Mouse (Mus musculus): ENCODE measurements around the gene Gm33543. TPM values are rescaled to one million over a fixed set of nuclear protein-coding genes. Genes with fewer than 3 reads are reported as not detected.

Gm33543 gene
- total RNA-seq, 2 experiments from 2014 or later, result not detected

DNA sequence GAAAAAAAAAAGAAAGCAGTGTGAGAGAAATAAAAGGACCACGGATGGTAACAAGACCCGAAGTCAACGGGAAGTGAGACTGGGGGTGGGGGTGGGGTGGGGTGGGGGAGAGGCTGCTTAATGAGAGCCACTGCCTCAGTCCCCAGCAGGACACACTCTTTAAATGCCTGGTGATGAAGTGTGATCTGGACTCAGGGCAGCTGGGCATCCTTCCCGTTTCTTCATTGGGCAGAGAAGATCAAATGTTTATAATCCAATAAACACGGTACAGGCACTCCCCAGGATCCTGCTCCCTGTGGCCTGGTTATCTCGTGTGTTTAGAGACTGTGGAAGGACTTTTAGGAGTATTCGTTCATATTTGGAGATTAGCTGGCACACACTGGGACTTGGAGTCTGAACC, 57.9 kb downstream of the Gm33543 start:
- DNase-seq (ENCODE audit: low spot score in 2 of 2), result no peak
- intact Hi-C loops (cut with DNase I), result loop anchor here (5.0 kb wide), 1 partner anchor 78 kb away; no protein-coding TSS in a partner anchor

DNA sequence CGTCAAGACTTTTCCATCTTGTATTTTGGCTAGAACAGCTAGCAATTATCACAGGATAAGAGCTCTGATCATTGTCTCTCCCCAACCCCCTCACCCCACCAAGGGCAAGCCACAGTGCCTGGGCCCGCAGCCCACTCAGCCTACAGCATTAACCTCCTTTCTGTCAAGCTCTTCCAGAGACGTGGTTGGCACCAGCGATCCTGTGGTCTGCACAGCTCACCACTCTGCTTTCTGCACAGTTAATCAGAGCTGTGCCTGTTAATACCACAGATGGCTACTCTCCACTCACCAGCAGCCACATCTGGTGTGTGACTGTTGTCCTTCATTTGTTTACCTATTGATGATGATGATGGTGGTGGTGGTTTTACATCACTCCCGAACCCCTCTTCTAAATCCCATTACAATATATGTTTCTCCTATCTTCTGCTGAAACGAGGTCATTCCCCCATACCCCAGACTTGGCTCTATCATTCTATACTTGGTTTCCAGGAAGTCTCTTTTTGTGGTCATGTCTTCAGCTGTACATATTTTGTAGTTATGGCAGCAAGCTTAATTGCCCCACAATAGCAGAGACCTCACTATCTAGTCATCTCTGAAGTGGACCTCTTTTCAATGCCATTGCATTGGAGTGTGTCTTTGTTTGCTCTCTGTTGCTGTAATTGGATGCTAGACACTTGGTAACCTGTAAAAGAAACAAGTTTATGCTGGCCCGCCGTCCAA, 61.7 kb downstream of the Gm33543 start:
- intact Hi-C loops (cut with DNase I), result no loop called here

DNA sequence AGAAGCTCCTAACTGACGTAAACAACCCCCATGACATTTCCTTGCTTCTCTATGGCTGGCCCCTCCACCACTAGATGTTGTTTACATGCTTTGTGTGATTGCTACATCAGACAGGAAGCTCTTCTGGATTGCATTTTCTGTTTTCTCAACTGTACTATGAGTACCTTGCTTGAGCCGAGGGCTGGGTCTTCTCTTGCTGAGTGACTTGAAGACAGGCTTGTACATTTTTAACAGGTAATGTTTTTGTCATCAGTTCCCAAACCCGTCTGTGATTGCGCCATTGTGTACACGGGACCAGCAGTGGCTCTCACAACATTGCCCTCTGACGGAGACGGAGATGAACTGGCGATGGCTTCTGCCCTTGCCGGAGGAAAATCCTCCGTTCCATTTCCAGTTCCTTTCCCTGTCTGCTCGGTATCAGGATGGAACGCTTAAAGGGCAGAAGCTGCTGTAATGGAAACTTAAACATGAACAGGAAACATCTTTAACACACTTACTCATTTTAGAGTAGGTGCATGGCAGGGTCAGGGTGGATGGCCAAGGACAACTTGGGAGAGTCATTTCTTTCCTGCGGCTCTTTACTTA, 62.8 kb downstream of the Gm33543 start:
- DNase-seq (ENCODE audit: low spot score in 2 of 2), result no peak
- intact Hi-C loops (cut with DNase I), result no loop called here

More for the DNA sequence above, 61.7 kb downstream of the Gm33543 start:
- no peak for DNase-seq (ENCODE audit: low spot score in 2 of 2)

GRCm38 (mm10) chr10:95778622-95779021, 64.1 kb downstream of the Gm33543 start:
- no peak for DNase-seq (ENCODE audit: low spot score in 2 of 2)
- intact Hi-C loops (cut with DNase I), result no loop called here

GRCm38 (mm10) chr10:95777701-95778320, 64.9 kb downstream of the Gm33543 start:
- no peak for DNase-seq (ENCODE audit: low spot score in 2 of 2)
- intact Hi-C loops (cut with DNase I), result no loop called here

DNA sequence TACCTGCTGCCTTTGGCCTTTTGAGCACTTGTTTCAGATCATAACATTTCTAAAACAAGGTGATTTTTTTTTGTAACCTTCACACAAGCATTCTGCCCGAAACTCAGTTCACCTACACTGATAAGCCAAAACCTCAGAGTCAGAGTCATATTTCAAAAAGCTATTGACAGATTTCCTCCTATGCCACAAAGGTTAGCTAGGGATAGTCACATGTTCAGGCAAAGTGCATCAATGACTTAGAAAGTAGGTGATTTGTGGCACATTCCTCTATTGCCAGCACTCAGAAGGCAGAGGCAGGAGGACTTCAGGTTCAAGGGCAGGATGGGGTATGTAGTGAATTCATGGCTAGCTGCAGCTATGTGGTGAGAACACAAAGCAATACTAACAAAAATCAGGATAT, 65.7 kb downstream of the Gm33543 start:
- intact Hi-C loops (cut with DNase I), result no loop called here

DNA sequence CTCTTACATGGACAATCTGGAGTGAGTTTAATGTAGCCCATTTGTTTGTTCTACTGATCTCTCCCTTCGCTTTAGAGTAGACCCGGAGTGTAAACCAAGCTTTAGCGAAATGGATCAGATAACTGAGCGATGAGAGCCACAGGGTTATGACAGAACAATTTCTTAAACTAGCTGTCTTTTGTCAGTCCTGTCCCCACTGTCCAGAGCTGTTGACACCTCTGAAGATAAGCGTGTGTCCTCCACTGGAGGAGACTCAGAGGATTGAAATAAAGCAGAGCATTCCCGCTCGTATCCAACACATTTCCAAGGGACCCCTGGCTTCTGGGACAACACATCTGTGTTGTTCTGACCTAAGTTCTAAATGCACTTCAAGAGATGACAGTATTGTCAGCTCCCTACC, 67.9 kb downstream of the Gm33543 start:
- DNase-seq (ENCODE audit: low spot score in 2 of 2), result no peak
- intact Hi-C loops (cut with DNase I), result no loop called here

More for the DNA sequence above, 65.7 kb downstream of the Gm33543 start:
- no peak for DNase-seq (ENCODE audit: low spot score in 2 of 2)

GRCm38 (mm10) chr10:95774001-95774628, 68.6 kb downstream of the Gm33543 start:
- no peak for DNase-seq (ENCODE audit: low spot score in 2 of 2)
- intact Hi-C loops (cut with DNase I), result no loop called here

Other genes with a start within 250 kb of the Gm33543 start
- not detected for gene Anapc15-ps, start 169.5 kb downstream of the Gm33543 start, total RNA-seq (2021)
- 10 to 100 TPM; 32.1 to 34.1 TPM for gene Eea1, start 97.7 kb upstream of the Gm33543 start, total RNA-seq (2021)

All from left cerebral cortex, postnatal 25 days (tissue).